Mouse (Mus musculus) limb, embryonic 10.5 days (tissue): ENCODE results near the gene Mpp2. TPM values are rescaled to one million over a fixed set of nuclear protein-coding genes. Genes with fewer than 3 reads are reported as not detected.

Source experiments
- DNase-seq: peaks from one replicate; pipeline ENCODE4 v3.0.0-alpha.2; 2017; ENCODE audit warnings: low spot score
- H3K27ac ChIP-seq: fragments of 300-500 bp; sonication (generic); 2 replicates; pipeline ENCODE4 v1.5.1; 2016; ENCODE audit warnings: mild to moderate bottlenecking
- H3K27me3 ChIP-seq: fragments of 300-500 bp; sonication (generic); 2 replicates; pipeline ENCODE4 v1.6.1; 2016; ENCODE audit warnings: low read depth, mild to moderate bottlenecking; ENCODE audit not compliant: poor library complexity, severe bottlenecking
- H3K36me3 ChIP-seq: fragments of 300-500 bp; sonication (generic); 2 replicates; pipeline ENCODE4 v1.6.1; 2016; ENCODE audit warnings: mild to moderate bottlenecking, moderate library complexity
- H3K4me1 ChIP-seq: fragments of 300-500 bp; sonication (generic); 2 replicates; pipeline ENCODE4 v1.6.1; 2016
- H3K4me3 ChIP-seq: fragments of 300-500 bp; sonication (generic); 2 replicates; pipeline ENCODE4 v1.5.1; 2016; ENCODE audit warnings: mild to moderate bottlenecking, moderate library complexity
- H3K9me3 ChIP-seq: fragments of 300-500 bp; sonication (generic); replicated peaks from 2 replicates; pipeline ENCODE4 v1.6.1; 2016; ENCODE audit warnings: mild to moderate bottlenecking
- WGBS: fragments of 180-500 bp; shearing (Covaris S2); methylation state at CpG from one replicate; pipeline ENCODE4 v1.1.7; 2016; 5-methylcytosine and 5-hydroxymethylcytosine counted together
- polyA plus RNA-seq: library from polyadenylated mRNA; unstranded; fragments of >200 nt; fragmentation: Nextera tagmentation; extraction: Ambion mirVana; gene quantifications from 2 replicates; pipeline ENCODE4 v1.2.1, GENCODE M21; 2016

Mpp2 gene
- polyA plus RNA-seq, 1 experiment from 2014 or later = 16.6 TPM

DNA sequence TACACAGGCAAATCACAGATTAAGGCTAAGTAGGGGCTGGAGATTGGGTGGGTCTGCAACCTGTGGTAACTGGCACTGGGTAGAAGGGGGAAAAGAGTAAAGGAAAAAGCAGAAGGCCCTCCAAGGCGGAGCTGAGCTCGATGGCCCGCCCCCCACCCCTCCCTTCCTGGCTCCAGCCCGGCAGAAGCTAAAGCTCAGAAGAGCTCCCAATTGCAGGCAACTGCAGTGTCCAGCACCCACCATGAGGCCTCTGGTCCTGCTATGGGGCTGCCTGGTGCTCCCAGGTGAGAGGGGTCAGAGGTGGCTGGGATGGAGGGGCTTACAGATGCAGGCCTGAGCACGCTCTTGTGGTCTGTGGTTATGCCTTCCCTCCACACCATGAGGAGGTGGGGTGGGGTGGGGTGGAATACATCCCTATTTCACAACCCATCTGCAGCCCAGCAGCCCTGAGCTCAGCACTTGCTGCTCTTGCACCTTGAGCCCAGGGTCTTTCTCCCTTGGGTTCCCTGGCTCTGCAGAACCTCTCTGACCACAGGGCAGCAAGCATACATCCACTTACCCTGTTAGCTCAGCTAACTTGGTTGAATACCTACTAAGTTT lies 46.9 kb downstream of the Mpp2 start, which contains the start of gene Cd300lg:
Gene Cd300lg (plus strand): TSS at position 160 of the 600 bp plus-strand sequence.
- DNase-seq = no peak
- H3K4me3 ChIP-seq = no peak within 1 kb of the TSS
- no peak within 1 kb of the TSS for H3K27ac ChIP-seq
- peaks cover 3% of the 10 kb centered on the region; the same call in 1 of the 2 replicates for H3K36me3 ChIP-seq
- peaks cover 12% of the 10 kb centered on the region; the same call in 1 of the 2 replicates for H3K9me3 ChIP-seq
- no peaks in the 10 kb centered on the region for H3K4me1 ChIP-seq
- H3K27me3 ChIP-seq = 0 out of 2 replicates have a peak, but pooled peaks cover 7% of the 10 kb centered on the region
- WGBS = 61% methylated on average over 5 of the region's 5 CpGs

DNA sequence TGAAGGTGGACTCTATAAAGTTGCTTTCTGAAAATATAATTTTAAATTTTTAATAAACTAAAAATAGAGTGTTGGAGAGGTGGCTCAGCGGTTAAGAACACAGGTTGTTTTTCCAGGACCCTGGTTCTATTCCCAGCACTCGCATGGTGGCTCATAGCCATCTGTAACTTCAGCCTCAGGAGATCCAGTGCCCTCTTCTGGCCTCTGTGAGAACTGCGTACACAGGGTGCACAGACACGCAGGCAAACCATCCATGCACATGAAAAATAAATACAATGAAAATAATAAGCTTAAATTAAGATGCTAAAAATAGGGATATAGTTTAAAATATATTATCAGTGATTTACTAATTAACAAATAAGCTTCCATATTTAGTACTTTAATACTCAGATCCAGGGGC lies 47.7 kb downstream of the Mpp2 start:
- H3K36me3 ChIP-seq = peaks cover 1% of the 10 kb centered on the region; the same call in 1 of the 2 replicates
- 0 out of 2 replicates have a peak, but pooled peaks cover 7% of the 10 kb centered on the region for H3K27me3 ChIP-seq
- no peak overlapping the region for H3K4me3 ChIP-seq
- H3K9me3 ChIP-seq = peaks cover 6% of the 10 kb centered on the region; the same call in 1 of the 2 replicates
- no peaks in the 10 kb centered on the region for H3K4me1 ChIP-seq
- H3K27ac ChIP-seq = no peak overlapping the region
- WGBS = 70% methylated on average over 4 of the region's 4 CpGs
- no peak for DNase-seq

DNA sequence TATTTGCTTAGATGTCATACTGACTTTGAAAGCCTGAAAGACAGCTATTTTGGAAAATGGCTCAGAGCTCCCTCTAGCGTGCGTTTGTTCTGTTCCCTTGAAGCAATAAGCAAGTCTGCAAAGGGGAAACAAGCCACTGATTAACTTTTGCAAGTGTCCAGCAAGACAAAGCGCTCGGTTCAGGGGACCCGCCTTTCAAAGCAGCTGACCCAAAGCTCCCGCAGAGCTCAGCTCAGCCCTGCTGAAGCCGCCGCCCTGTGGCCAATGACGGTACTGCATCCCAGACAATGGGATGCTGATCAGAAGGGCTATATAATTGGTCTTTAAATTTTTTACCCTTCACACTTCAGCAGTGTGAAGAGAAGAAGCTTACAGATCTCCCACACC lies 48.2 kb downstream of the Mpp2 start:
- Histone ChIP-seq H3K36me3 (no peaks in the 10 kb centered on the region), H3K27ac (no peak overlapping the region), H3K4me1 (no peaks in the 10 kb centered on the region), H3K4me3 (no peak overlapping the region), H3K27me3 (0 out of 2 replicates have a peak, but pooled peaks cover 7% of the 10 kb centered on the region), H3K9me3 (peaks cover under 1% of the 10 kb centered on the region; the same call in 1 of the 2 replicates)
- peak; percentile 94 for DNase-seq
- WGBS = under 1% methylated on average over 9 of the region's 9 CpGs

DNA sequence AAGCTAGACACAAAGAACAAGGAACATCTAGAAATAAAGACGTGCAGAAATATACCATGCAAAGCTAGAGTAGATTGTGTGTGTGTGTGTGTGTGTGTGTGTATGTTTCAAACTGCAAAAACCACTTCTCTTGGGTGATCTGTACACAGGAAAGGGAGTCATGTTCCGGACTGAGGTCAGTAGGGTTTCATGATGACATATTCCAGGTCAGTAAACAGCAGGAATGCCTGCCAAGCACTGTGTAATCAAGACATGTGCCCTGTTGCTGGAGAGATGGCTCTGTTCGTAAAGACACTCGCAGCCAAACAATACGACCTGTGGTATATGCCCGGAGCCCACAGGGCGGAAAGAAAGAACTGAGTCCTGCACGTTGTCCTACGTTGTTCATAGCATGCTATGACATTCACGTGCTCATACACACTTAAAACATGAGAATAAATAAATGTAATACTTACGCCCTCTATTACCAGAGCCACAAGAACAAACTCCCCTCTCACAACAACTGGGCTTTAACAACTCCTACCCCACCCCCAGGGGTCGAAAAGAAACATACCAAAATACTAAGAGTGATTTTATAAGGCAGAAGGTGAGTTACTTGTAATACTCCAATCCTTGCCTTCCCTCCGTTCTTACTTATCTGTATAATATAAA lies 48.7 kb downstream of the Mpp2 start:
- H3K4me3 ChIP-seq = no peak overlapping the region
- no peaks in the 10 kb centered on the region for H3K36me3 ChIP-seq
- H3K27me3 ChIP-seq = 0 out of 2 replicates have a peak, but pooled peaks cover 7% of the 10 kb centered on the region
- DNase-seq = no peak
- no peaks in the 10 kb centered on the region for H3K9me3 ChIP-seq
- no peaks in the 10 kb centered on the region for H3K4me1 ChIP-seq
- WGBS = 82% methylated on average over 13 of the region's 13 CpGs
- no peak overlapping the region for H3K27ac ChIP-seq

DNA sequence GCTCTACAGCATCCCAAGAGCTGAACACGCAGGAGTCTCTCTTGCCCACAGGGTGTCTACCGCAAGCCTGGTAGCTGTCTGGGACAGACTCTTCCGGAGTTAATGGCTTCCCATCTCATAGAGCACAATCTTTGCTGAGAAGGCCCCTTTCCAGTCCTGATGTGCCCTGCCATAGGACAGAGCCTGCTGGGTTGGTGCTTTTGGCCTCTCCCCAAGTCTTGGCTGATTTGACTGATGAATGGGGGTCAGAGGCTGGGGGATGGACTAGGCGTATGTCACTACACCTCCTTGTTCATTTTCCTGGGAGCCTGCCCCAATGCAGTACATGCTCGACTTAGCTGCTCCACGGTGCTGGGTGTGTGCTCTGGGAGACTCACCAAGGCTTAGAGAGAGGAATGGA lies 50.5 kb downstream of the Mpp2 start:
- Histone ChIP-seq H3K36me3 (no peaks in the 10 kb centered on the region), H3K4me1 (no peaks in the 10 kb centered on the region), H3K27me3 (0 out of 2 replicates have a peak, but pooled peaks cover 7% of the 10 kb centered on the region), H3K27ac (no peak overlapping the region), H3K4me3 (no peak overlapping the region), H3K9me3 (no peaks in the 10 kb centered on the region)
- WGBS = 88% methylated on average over 6 of the region's 6 CpGs
- DNase-seq = no peak

DNA sequence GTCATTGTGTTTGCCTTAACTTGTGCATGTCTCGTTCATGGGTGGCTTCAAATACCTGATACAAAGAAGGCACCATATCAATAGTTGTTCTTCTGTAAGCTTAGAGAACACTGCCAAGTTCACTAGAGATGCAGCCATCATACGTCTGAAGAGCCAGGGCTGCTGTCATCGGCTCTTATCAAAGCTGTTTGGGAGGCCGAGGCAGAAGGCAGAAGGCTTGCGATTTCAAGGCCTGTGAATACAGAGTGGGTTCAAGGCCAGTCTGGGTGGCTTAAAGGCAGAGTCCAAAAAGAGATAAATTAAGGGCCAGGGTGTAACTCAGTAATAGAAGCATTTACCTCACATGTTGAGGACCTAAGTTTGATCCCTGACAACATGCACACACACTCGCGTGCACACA lies 52.0 kb downstream of the Mpp2 start:
- H3K36me3 ChIP-seq = no peaks in the 10 kb centered on the region
- H3K27ac ChIP-seq = no peak overlapping the region
- no peak for DNase-seq
- H3K4me1 ChIP-seq = no peaks in the 10 kb centered on the region
- H3K9me3 ChIP-seq = no peaks in the 10 kb centered on the region
- no peak overlapping the region for H3K4me3 ChIP-seq
- WGBS = 88% methylated on average over 7 of the region's 7 CpGs
- 0 out of 2 replicates have a peak, but pooled peaks cover 7% of the 10 kb centered on the region for H3K27me3 ChIP-seq

DNA sequence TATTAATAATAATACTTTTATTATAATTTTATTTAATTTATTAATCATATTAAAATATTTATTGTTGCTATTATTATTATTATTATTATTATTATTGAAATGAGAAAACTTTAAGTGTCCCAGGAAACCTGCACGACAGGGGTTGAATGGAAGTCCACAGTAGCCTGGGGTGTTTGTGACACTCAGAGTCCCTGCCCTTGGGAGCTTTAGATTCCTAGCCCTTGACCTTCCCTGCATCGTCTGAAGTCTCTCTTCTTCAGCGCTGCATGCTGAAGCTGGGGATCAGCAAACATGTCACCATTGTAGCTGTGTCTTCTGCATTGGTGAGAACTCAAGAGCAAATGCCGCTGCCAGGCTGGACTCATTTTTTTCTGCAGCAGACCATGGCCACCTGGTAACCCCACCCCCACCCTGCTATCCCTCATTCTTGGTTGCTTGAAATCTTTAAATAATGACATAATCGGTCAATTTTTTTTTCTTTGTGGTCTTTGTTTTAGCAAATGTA lies 52.8 kb downstream of the Mpp2 start:
- no peaks in the 10 kb centered on the region for H3K9me3 ChIP-seq
- H3K27me3 ChIP-seq = 0 out of 2 replicates have a peak, but pooled peaks cover 7% of the 10 kb centered on the region
- H3K4me1 ChIP-seq = no peaks in the 10 kb centered on the region
- 83% methylated on average over 5 of the region's 5 CpGs for WGBS
- H3K27ac ChIP-seq = no peak overlapping the region
- H3K36me3 ChIP-seq = no peaks in the 10 kb centered on the region
- DNase-seq = no peak
- H3K4me3 ChIP-seq = no peak overlapping the region

DNA sequence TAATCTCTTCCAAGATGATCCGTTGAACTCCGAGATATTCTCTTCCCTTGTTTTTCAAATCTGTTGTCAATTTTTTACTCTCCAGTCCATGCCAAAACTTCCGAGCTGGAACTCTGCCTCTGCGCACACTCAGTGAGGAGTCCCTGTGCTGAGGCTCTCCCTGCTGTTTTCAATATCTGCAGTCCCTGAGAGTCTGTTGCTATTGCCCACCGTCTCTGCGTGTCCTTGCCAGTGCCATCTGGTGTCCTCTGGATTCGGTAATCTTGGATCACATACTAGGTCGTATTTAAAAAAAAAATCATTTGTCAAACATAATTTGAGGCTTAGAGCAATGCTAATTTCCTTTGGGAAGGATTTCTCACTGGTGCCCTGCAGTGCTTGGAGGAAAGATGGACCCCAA lies 53.4 kb downstream of the Mpp2 start:
- H3K27me3 ChIP-seq = 0 out of 2 replicates have a peak, but pooled peaks cover 7% of the 10 kb centered on the region
- no peaks in the 10 kb centered on the region for H3K36me3 ChIP-seq
- H3K9me3 ChIP-seq = no peaks in the 10 kb centered on the region
- H3K27ac ChIP-seq = no peak overlapping the region
- WGBS = 82% methylated on average over 8 of the region's 8 CpGs
- DNase-seq = no peak
- H3K4me1 ChIP-seq = no peaks in the 10 kb centered on the region
- no peak overlapping the region for H3K4me3 ChIP-seq

DNA sequence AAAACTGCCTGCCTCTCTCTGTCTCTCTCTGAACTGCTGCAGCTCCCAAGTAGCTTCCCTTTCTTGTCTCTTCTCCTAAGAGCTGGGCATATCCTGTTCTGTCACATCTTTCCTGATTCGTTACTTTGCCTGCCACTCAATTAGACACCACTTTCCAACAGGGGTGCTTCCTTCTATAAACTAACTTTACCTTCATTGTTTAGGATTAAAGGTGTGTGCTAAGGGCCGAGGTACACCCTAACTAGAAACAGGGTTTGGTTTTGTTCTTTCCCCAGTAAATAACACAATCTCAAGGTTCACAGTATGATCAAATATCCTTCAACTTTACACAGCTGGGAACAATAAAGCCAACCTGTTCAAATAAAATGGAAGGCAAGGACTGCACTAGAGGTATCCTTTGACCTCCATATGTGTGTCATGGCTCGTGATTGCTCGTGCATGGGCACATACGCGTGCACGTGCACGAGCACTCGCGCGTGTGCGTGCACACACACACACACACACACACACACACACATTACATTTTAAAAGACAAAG lies 55.2 kb downstream of the Mpp2 start:
- H3K4me1 ChIP-seq = 0 out of 2 replicates have a peak, but pooled peaks cover under 1% of the 10 kb centered on the region
- no peak overlapping the region for H3K4me3 ChIP-seq
- no peaks in the 10 kb centered on the region for H3K36me3 ChIP-seq
- H3K27ac ChIP-seq = no peak overlapping the region
- WGBS = 90% methylated on average over 12 of the region's 12 CpGs
- 0 out of 2 replicates have a peak, but pooled peaks cover 7% of the 10 kb centered on the region for H3K27me3 ChIP-seq
- no peak for DNase-seq
- H3K9me3 ChIP-seq = no peaks in the 10 kb centered on the region

DNA sequence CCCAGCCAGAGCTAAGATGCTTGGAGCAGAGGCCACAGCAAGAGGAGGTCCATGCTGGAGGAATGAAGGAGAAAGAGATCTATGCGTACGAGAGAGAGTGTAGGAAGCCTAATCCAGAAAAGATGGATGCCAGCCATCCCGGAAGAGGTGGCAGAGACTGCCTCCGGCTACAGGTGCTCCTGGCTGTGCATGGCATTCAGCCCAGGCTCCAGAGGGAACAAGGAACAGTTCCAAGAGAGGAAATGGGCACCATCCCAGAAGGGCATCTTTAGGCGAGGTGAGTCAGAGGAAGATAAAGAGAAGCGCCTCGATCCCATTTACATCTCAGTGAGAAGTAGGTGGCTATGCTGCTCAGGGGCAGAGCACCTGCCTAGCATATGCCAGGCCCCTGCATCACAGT lies 57.2 kb downstream of the Mpp2 start:
- H3K27me3 ChIP-seq = 0 out of 2 replicates have a peak, but pooled peaks cover 4% of the 10 kb centered on the region
- H3K4me3 ChIP-seq = no peak overlapping the region
- no peak overlapping the region for H3K27ac ChIP-seq
- no peaks in the 10 kb centered on the region for H3K9me3 ChIP-seq
- H3K4me1 ChIP-seq = peaks cover 20% of the 10 kb centered on the region
- WGBS = 85% methylated on average over 7 of the region's 7 CpGs
- DNase-seq = no peak
- no peaks in the 10 kb centered on the region for H3K36me3 ChIP-seq

DNA sequence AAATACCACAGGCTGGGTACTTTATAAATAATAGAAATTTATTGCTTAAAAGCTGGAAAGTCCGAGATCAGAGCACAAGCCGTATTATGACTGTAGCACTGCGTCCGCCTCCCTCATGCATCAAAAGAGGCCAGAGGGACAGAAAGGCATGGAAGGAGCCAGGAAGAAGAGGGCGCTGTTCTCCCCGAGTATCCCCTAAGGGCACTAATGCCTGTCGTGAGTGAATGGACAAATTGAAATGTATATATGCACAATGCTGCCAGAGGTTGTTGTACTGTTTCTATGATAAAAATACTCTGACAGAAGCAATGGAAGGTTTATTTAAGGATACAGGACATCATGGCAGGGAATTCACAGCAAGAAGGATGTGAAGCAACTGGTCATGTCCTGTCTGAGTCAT lies 58.3 kb downstream of the Mpp2 start:
- WGBS = 50% methylated on average over 7 of the region's 7 CpGs
- H3K4me3 ChIP-seq = no peak overlapping the region

DNA sequence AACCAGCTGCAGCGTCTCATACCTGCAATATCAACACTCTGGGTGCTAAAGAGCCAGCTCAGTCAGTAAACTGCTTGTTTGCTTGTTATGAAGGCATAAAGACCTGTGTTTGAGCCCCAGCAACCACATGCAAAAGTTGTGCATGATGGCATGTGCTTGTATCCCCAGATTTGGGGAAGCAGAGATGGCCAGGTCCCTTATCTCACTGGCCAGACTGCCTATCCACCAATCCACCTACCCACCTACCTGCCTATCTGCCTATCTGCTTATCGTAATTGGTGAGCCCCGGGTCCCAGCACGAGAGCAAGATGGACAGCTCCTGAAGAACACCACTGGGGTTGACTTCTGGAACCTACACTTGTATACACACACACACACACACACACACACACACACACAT lies 59.0 kb downstream of the Mpp2 start:
- H3K4me3 ChIP-seq = no peak overlapping the region
- no peak overlapping the region for H3K27ac ChIP-seq
- H3K4me1 ChIP-seq = peaks cover 37% of the 10 kb centered on the region
- 84% methylated on average over 4 of the region's 4 CpGs for WGBS
- H3K36me3 ChIP-seq = peaks cover 12% of the 10 kb centered on the region
- 0 out of 2 replicates have a peak, but pooled peaks cover 4% of the 10 kb centered on the region for H3K27me3 ChIP-seq
- no peak for DNase-seq
- no peaks in the 10 kb centered on the region for H3K9me3 ChIP-seq

More for the DNA sequence above, 58.3 kb downstream of the Mpp2 start:
- Histone ChIP-seq H3K27me3 (0 out of 2 replicates have a peak, but pooled peaks cover 4% of the 10 kb centered on the region), H3K9me3 (no peaks in the 10 kb centered on the region), H3K27ac (no peak overlapping the region), H3K4me1 (peaks cover 32% of the 10 kb centered on the region), H3K36me3 (peaks cover 5% of the 10 kb centered on the region; the same call in 1 of the 2 replicates)
- no peak for DNase-seq
